In the genomic region with DNA sequence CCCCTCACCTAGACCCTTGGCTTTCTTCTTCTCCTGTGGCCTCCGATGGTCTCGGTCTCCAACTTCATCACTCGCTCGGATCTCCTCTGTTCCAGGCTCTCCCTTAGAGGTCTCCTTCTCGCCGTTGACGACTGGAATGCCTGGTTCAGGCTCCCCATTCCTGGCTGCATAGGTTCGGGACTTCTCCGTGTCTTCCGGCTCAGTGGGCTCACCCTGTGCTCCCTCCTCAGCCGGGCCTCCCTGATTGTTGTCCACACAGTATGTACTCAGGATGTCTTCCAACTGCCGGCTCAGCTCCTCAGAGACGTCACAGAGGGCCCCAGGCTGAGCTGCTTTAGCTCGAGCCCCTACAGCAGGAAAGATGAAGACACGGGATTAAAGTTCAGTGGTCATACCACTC, we compare ENCODE assay signal across 8 mouse cellular contexts. TPM values are rescaled to one million over a fixed set of nuclear protein-coding genes. Genes with fewer than 3 reads are reported as not detected.
DNase-seq lines count a peak whose midpoint lies in the region; ATAC-seq lines count a peak whose summit lies in the region.

No protein-coding gene starts in this region.

- no peaks in the 10 kb centered on the region for H3K9me3 ChIP-seq in kidney, embryonic 14.5 days (ENCODE audit: control insufficient read depth, low read length)
- H3K9me3 ChIP-seq in embryonic facial prominence, embryonic 10.5 days, result no peaks in the 10 kb centered on the region
- H3K9me3 ChIP-seq in hindbrain, embryonic 13.5 days, result no peaks in the 10 kb centered on the region
- no peaks in the 10 kb centered on the region for H3K9me3 ChIP-seq in midbrain, embryonic 14.5 days (ENCODE audit: control insufficient read depth, low read length)

- DNase-seq in kidney, postnatal 14 days, result no peak
- no peak for DNase-seq in embryonic facial prominence, embryonic 10.5 days (ENCODE audit: low spot score)
- no peak for DNase-seq in midbrain, embryonic 14.5 days
- DNase-seq in urinary bladder, adult 18-20 months (ENCODE audit: low spot score in 2 of 2), result no peak
- no peak for DNase-seq in adrenal gland, postnatal 25 days
- DNase-seq in gastrocnemius, adult 18-20 months (ENCODE audit: low spot score), result no peak

- H3K36me3 ChIP-seq in kidney, embryonic 14.5 days (ENCODE audit: control insufficient read depth, insufficient read depth, low read length), result peaks cover 48% of the 10 kb centered on the region
- peaks cover 67% of the 10 kb centered on the region for H3K36me3 ChIP-seq in embryonic facial prominence, embryonic 10.5 days (replicated peaks)
- H3K36me3 ChIP-seq in hindbrain, embryonic 13.5 days, result peaks cover 51% of the 10 kb centered on the region
- peaks cover 48% of the 10 kb centered on the region for H3K36me3 ChIP-seq in midbrain, embryonic 14.5 days (ENCODE audit: control insufficient read depth, insufficient read depth, low read length)

- 89% methylated on average over 15 of the region's 15 CpGs for WGBS in kidney, embryonic 14.5 days
- whole genome bisulfite sequencing in embryonic facial prominence, embryonic 10.5 days, result 90% methylated on average over 15 of the region's 15 CpGs
- 89% methylated on average over 15 of the region's 15 CpGs for WGBS in hindbrain, embryonic 13.5 days
- 87% methylated on average over 15 of the region's 15 CpGs for WGBS in midbrain, embryonic 14.5 days

- H3K9ac ChIP-seq in kidney, embryonic 14.5 days (ENCODE audit: low read depth, low read length), result peak overlapping the region; percentile 87; the same call in 1 of the 2 replicates
- H3K9ac ChIP-seq in hindbrain, embryonic 13.5 days, result peak overlapping the region; percentile 90
- H3K9ac ChIP-seq in midbrain, embryonic 14.5 days (replicated peaks; ENCODE audit: low read length), result 0 out of 2 replicates have a peak overlapping the region, but pooled peaks have one; percentile 1

- H3K4me3 ChIP-seq in kidney, embryonic 14.5 days (ENCODE audit: low read length), result peak overlapping the region; percentile 71; the same call in 1 of the 2 replicates
- peak overlapping the region; percentile 86 for H3K4me3 ChIP-seq in embryonic facial prominence, embryonic 10.5 days
- H3K4me3 ChIP-seq in hindbrain, embryonic 13.5 days, result peak overlapping the region; percentile 71
- H3K4me3 ChIP-seq in midbrain, embryonic 14.5 days (replicated peaks; ENCODE audit: low read depth, low read length), result peak overlapping the region; percentile 59; the same call in 1 of the 2 replicates

- H3K4me1 ChIP-seq in kidney, embryonic 14.5 days (ENCODE audit: control insufficient read depth, insufficient read depth, low read length), result peaks cover 17% of the 10 kb centered on the region; the same call in 1 of the 2 replicates
- peaks cover 27% of the 10 kb centered on the region for H3K4me1 ChIP-seq in embryonic facial prominence, embryonic 10.5 days
- H3K4me1 ChIP-seq in hindbrain, embryonic 13.5 days (replicated peaks), result peaks cover 32% of the 10 kb centered on the region
- H3K4me1 ChIP-seq in midbrain, embryonic 14.5 days (ENCODE audit: control insufficient read depth, insufficient read depth, low read length), result peaks cover 18% of the 10 kb centered on the region

- ATAC-seq in kidney, embryonic 14.5 days (ENCODE audit: low FRiP score, low TSS enrichment), result no peak
- no peak for ATAC-seq in hindbrain, embryonic 13.5 days (ENCODE audit: low FRiP score)
- no peak for ATAC-seq in midbrain, embryonic 14.5 days (ENCODE audit: low FRiP score, low TSS enrichment)

- H3K4me2 ChIP-seq in kidney, embryonic 14.5 days (replicated peaks; ENCODE audit: low read depth, low read length), result peak overlapping the region; percentile 90
- peak overlapping the region; percentile 95 for H3K4me2 ChIP-seq in hindbrain, embryonic 13.5 days
- H3K4me2 ChIP-seq in midbrain, embryonic 14.5 days (ENCODE audit: low read length), result peak overlapping the region; percentile 90

- H3K27ac ChIP-seq in kidney, embryonic 14.5 days (ENCODE audit: low read depth, low read length), result no peak overlapping the region
- 0 out of 2 replicates have a peak overlapping the region, but pooled peaks have one; percentile 93 for H3K27ac ChIP-seq in embryonic facial prominence, embryonic 10.5 days (replicated peaks)
- no peak overlapping the region for H3K27ac ChIP-seq in hindbrain, embryonic 13.5 days
- H3K27ac ChIP-seq in midbrain, embryonic 14.5 days (replicated peaks; ENCODE audit: low read depth, low read length), result no peak overlapping the region

- no peaks in the 10 kb centered on the region for H3K27me3 ChIP-seq in kidney, embryonic 14.5 days (ENCODE audit: control insufficient read depth, insufficient read depth, low read length)
- H3K27me3 ChIP-seq in embryonic facial prominence, embryonic 10.5 days (replicated peaks; ENCODE audit: low read depth, poor library complexity, severe bottlenecking), result no peaks in the 10 kb centered on the region
- no peaks in the 10 kb centered on the region for H3K27me3 ChIP-seq in hindbrain, embryonic 13.5 days
- H3K27me3 ChIP-seq in midbrain, embryonic 14.5 days (ENCODE audit: control insufficient read depth, insufficient read depth, low read length), result no peaks in the 10 kb centered on the region

RNA-seq across cellular contexts. Expression of gene Txlna, which starts 1.6 kb away (rescaled TPM):
- polyA plus RNA-seq in kidney, embryonic 14.5 days (2014; fragmentation: Nextera tagmentation; extraction: Ambion mirVana), result 44.9 and 103 TPM in 2 replicates
- 115 and 117 TPM in 2 replicates for polyA plus RNA-seq in embryonic facial prominence, embryonic 10.5 days (2016; fragmentation: Nextera tagmentation; extraction: Ambion mirVana)
- polyA plus RNA-seq in hindbrain, embryonic 13.5 days (2015; fragmentation: Nextera tagmentation; extraction: Ambion mirVana), result 56.8 and 58.1 TPM in 2 replicates
- 37.4 and 64.1 TPM in 2 replicates for polyA plus RNA-seq in midbrain, embryonic 14.5 days (2014; fragmentation: Nextera tagmentation; extraction: Ambion mirVana)
- 64.1 and 76.6 TPM in 2 replicates for total RNA-seq in adrenal gland, postnatal 25 days (2021)
- 10 to 100 TPM; 17.4 to 18.6 TPM for total RNA-seq in gastrocnemius, adult 18-20 months (2021)

RNA-seq across cellular contexts. Expression of gene Ccdc28b, which starts 15.5 kb away (rescaled TPM):
- 48.6 and 56.0 TPM in 2 replicates for polyA plus RNA-seq in kidney, embryonic 14.5 days (2014; fragmentation: Nextera tagmentation; extraction: Ambion mirVana)
- 38.6 and 44.1 TPM in 2 replicates for polyA plus RNA-seq in embryonic facial prominence, embryonic 10.5 days (2016; fragmentation: Nextera tagmentation; extraction: Ambion mirVana)
- 130 and 135 TPM in 2 replicates for polyA plus RNA-seq in hindbrain, embryonic 13.5 days (2015; fragmentation: Nextera tagmentation; extraction: Ambion mirVana)
- 127 and 147 TPM in 2 replicates for polyA plus RNA-seq in midbrain, embryonic 14.5 days (2014; fragmentation: Nextera tagmentation; extraction: Ambion mirVana)
- total RNA-seq in adrenal gland, postnatal 25 days (2021), result 41.2 and 52.2 TPM in 2 replicates
- total RNA-seq in gastrocnemius, adult 18-20 months (2021), result 10 to 100 TPM; 28.7 to 29.2 TPM

RNA-seq across cellular contexts. Expression of gene Iqcc, which starts 20.3 kb away (rescaled TPM):
- 30.1 and 30.6 TPM in 2 replicates for polyA plus RNA-seq in kidney, embryonic 14.5 days (2014; fragmentation: Nextera tagmentation; extraction: Ambion mirVana)
- polyA plus RNA-seq in embryonic facial prominence, embryonic 10.5 days (2016; fragmentation: Nextera tagmentation; extraction: Ambion mirVana), result 27.7 and 28.5 TPM in 2 replicates
- 30.0 and 37.8 TPM in 2 replicates for polyA plus RNA-seq in hindbrain, embryonic 13.5 days (2015; fragmentation: Nextera tagmentation; extraction: Ambion mirVana)
- 25.0 and 28.0 TPM in 2 replicates for polyA plus RNA-seq in midbrain, embryonic 14.5 days (2014; fragmentation: Nextera tagmentation; extraction: Ambion mirVana)
- total RNA-seq in adrenal gland, postnatal 25 days (2021), result 39.3 and 45.6 TPM in 2 replicates
- 1 to 10 TPM; 7.4 to 8.8 TPM for total RNA-seq in gastrocnemius, adult 18-20 months (2021)

RNA-seq across cellular contexts. Expression of gene Dcdc2b, which starts 25.2 kb away (rescaled TPM):
- polyA plus RNA-seq in kidney, embryonic 14.5 days (2014; fragmentation: Nextera tagmentation; extraction: Ambion mirVana), result 1.9 and 2.0 TPM in 2 replicates
- polyA plus RNA-seq in embryonic facial prominence, embryonic 10.5 days (2016; fragmentation: Nextera tagmentation; extraction: Ambion mirVana), result 1.0 and 1.4 TPM in 2 replicates
- polyA plus RNA-seq in hindbrain, embryonic 13.5 days (2015; fragmentation: Nextera tagmentation; extraction: Ambion mirVana), result 4.0 and 4.3 TPM in 2 replicates
- polyA plus RNA-seq in midbrain, embryonic 14.5 days (2014; fragmentation: Nextera tagmentation; extraction: Ambion mirVana), result 2.9 and 4.4 TPM in 2 replicates
- total RNA-seq in adrenal gland, postnatal 25 days (2021), result 2.0 TPM in 1 of 2 replicates, not detected in the other
- under 1 TPM; 0.71 to 0.84 TPM for total RNA-seq in gastrocnemius, adult 18-20 months (2021)

RNA-seq across cellular contexts. Expression of gene Kpna6, which starts 33.3 kb away (rescaled TPM):
- polyA plus RNA-seq in kidney, embryonic 14.5 days (2014; fragmentation: Nextera tagmentation; extraction: Ambion mirVana), result 13.2 and 14.7 TPM in 2 replicates
- polyA plus RNA-seq in embryonic facial prominence, embryonic 10.5 days (2016; fragmentation: Nextera tagmentation; extraction: Ambion mirVana), result 14.0 and 15.1 TPM in 2 replicates
- polyA plus RNA-seq in hindbrain, embryonic 13.5 days (2015; fragmentation: Nextera tagmentation; extraction: Ambion mirVana), result 15.7 and 17.6 TPM in 2 replicates
- 16.2 and 17.1 TPM in 2 replicates for polyA plus RNA-seq in midbrain, embryonic 14.5 days (2014; fragmentation: Nextera tagmentation; extraction: Ambion mirVana)
- total RNA-seq in adrenal gland, postnatal 25 days (2021), result 80.1 and 95.8 TPM in 2 replicates
- 10 to 100 TPM; 74.1 to 78.0 TPM for total RNA-seq in gastrocnemius, adult 18-20 months (2021)

Comparison
In these comparisons a context has a peak if more than half of its experiments do, and no peak if none do; other contexts are left out.
1. H3K9ac ChIP-seq: peak in every context shown above with its lines; median percentile 90 in hindbrain, embryonic 13.5 days; 87 in kidney, embryonic 14.5 days; 1 in midbrain, embryonic 14.5 days.